Mouse (Mus musculus) c-Kit-positive CD71-positive TER-119-positive erythroid progenitor cells, embryonic 14.5 days (primary cell): Measurements from ENCODE around the gene Olfr725.

Source experiments
- DNase-seq: peaks from one replicate; pipeline ENCODE4 v3.0.0-alpha.2; 2013; ENCODE audit warnings: low spot score

The Olfr725 gene

DNA sequence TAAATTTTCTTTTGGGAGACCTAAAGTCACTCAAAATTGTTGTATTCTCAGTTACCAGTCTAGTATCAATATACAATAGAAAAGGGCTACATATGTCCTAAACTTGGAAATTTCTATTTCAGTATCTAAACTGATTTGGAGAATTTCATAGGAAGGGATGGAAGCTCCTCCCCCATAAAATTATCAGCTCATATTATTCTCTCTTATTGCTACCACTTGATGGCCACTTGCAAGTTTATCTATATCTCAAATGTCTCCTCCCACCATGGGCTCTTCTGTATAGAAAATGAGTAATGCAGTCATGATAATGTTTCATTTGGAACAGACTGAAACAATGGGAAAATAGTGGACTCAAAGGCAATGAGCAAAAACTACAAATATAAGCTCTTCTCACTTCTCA is at the start of gene Olfr725:
Gene Olfr725 (minus strand): TSS at position 101 of the 400 bp plus-strand sequence.
- no peak for DNase-seq

DNA sequence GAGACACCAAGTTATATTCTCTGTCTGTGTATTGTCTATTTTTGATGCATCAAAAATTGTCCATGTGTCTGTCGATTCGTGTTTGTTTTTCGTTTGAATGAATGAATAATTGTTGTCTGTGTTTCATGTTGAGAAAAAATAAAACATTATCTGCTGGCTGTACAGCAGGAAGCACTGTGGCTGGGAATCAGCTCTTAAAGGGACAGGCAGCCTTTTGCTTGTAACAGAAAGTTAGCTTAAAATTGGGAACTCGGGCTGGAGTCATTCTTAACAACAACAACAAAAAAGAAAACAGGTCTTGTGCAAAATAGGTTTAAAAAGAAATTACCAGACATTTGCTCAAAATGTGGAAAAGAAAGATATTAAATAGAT is 22.5 kb upstream of the Olfr725 start:
- DNase-seq = no peak

DNA sequence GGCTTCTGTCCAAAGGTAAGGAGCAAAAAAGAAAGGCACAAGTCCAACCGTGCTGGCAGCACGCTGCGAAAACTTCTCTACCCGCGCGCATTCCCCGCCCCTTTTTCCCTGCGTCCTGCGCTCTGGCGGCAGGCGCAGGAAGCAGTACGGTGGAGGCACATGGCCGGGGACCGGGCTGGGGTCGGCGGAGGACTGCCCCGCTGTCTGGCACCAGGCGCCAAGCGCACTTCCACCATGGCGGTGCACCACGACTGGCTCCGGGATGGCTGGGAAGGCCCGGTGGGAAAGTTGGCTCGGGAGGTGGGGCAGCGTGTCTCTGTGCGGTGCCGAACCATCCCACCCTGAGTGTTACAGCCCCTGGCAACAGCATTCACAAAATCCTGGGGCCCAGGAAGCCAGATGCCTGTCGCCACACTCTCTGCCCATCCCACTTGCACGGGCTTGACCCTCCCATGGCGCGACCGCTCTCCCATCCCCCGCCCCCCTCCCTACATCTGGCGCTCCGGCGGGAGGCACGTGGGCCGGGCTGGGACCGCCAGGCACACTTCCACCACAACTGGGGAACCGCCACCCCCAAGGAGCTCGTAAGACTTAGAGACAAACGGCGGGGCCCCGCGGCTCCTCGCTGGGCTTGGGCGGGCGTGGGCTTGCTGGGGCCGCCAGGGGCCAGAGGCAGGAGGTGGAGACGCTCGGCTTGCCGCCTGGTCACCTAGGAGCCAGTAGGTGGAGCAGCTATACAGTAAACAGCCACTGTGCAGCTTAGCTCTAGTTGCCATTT is 22.0 kb upstream of the Olfr725 start:
- DNase-seq = peak; percentile 51

DNA sequence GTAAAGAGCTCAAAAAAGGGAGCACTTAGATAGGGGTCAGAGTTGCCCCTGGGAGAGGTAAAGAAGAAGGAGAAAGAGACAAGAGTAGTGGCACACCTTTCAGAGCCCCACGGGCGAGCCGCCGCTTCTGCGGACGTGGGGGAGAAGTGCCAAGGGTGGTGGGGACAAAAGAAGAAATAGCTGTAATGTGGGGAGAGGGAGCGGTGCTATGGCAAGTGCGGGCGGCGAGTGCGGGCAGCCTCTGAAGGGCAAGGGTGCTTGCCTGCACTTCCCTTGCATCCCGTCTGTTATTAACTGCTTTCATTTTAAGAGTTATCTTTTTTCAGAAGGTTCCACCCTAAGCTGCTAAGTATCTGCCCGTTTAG is 21.4 kb upstream of the Olfr725 start:
- no peak for DNase-seq

DNA sequence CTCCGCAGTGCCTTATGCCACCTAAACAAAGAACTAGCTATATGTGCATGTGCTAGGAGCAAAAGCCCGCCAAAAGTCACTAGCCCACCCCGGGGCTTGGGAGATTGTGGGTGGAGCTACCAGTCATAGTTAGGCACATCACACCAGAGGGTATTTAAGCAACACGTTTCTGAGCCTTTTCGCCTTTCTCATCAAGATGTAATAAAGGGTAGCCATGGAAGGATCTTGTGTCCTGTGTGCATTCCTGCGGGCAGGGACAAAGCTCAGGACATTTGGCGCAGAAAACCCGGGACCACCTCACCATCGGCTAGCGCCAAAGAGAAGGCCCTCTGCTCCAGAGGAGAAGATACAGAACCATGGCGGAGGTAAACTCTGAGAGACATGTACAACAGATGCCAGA is 21.0 kb upstream of the Olfr725 start:
- no peak for DNase-seq

DNA sequence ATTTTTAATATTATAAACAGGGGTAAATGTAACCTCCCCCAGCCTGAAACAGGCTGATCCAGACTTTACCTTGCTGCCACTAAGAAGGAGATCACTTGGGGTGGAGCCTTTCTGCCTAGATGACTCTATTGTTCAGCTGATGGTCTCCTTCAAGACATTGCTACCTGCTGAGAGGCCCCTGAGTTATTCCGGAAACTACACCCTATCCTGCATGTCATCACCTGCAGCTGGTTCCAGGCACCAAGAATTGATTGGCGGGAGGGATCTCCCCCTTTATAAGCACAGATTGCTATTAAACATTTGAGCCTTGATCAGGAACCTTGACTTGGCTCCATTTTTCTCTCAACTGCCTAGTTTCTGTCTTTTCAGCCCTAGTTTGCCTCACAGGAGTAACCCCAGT is 8.1 kb downstream of the Olfr725 start:
- DNase-seq = no peak

DNA sequence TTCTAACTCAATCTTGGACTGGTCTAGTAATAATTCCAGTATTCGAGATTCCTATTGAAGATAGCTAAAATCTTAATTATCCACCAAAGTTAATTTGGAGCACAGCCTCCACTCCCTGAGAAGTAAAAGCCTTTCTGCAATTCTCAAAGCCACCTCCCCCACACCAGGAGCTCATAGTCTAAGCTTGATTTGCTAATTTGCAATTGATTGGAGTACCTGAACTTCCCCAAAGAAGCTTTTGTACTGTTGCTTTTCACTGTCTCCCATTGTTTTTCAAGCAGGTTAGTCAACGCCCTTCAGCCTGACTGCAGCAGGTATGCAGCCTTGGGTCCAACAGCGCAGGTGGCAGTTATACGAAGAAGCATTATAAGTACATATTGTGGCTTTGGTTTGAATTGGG is 8.8 kb downstream of the Olfr725 start:
- DNase-seq = no peak

DNA sequence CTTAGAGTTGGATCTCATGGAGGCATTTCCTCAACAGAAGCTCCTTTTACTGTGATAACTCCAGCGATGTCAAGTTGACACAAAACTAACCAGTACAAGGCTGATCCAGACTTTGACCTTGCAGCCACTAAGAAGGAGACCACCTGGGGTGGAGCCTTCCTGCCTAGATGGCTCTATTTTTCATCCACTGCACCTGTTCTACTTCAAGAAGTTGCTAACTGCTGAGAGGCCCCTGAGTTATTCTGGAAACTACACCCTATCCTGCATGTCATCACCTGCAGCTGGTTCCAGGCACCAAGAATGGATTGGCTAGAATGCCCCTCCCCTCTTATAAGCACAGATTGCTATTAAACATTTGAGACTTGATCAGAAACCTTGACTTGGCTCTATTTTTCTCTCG is 13.8 kb downstream of the Olfr725 start:
- no peak for DNase-seq
